Mouse (Mus musculus) Patski (cell line): ENCODE measurements around the gene Cdk19. TPM values are rescaled to one million over a fixed set of nuclear protein-coding genes. Genes with fewer than 3 reads are reported as not detected.
"Not testable (repeated sequence)": the region's sequence is repeated elsewhere in the genome, so short reads cannot be mapped to it uniquely, and the experiment has no call there.

Experiments used
- ATAC-seq: fragments of 100-300 bp; one replicate; pipeline ENCODE4 v1.8.0; 2021
- CTCF ChIA-PET: fragments of 350-600 bp; sonication (Branson Sonifier 250); formaldehyde crosslinking; loops from one replicate; lab custom pipeline; 2022; ENCODE audit warnings: inconsistent platforms; lab: Charles Lee
- POLR2A ChIA-PET: fragments of 350-600 bp; sonication (Branson Sonifier 250); formaldehyde crosslinking; loops from one replicate; lab custom pipeline; 2022; ENCODE audit warnings: antibody characterized with exemption, inconsistent platforms; lab: Charles Lee
- DNase-seq: peaks from one replicate; pipeline ENCODE4 v3.0.0-alpha.2; 2011; ENCODE audit warnings: low read depth, low spot score
- H3K27me3 ChIP-seq: fragments of 371-371 bp; one replicate; pipeline ENCODE4 v1.5.1; 2021
- CTCF ChIP-seq: fragments of 100-300 bp; IDR thresholded peaks from one replicate; pipeline ENCODE4 v1.5.1; 2021
- in situ Hi-C: fragments of 300-500 bp; cut with MboI; formaldehyde crosslinking; loops from 3 replicates; pipeline ENCODE4 v1.11.1; 2018; ENCODE audit warnings: low pct_unique_long_range_greater_than_20kb, mixed read lengths
- polyA plus RNA-seq: library from polyadenylated mRNA; unstranded; gene quantifications from one replicate; pipeline ENCODE4 v1.2.3, GENCODE M21; 2021

The Cdk19 gene
- polyA plus RNA-seq, 1 experiment from 2014 or later: 18.6 TPM

GRCm38 (mm10) chr10:40419841-40420240 lies 80.5 kb downstream of the Cdk19 start:
- ChIA-PET POLR2A (no interaction called here), CTCF (interaction anchor here (0.7 kb wide), 1 partner anchor 21 kb away, joined by 3 read pairs; no protein-coding TSS in a partner anchor)
- H3K27me3 ChIP-seq: no peaks in the 10 kb centered on the region
- TF ChIP-seq CTCF: no peak
- ATAC-seq (no peak), DNase-seq (no peak)
- in situ Hi-C loops: no loop called here

- in situ Hi-C loops: no loop called here
- no peaks in the 10 kb centered on the region for H3K27me3 ChIP-seq
- ATAC-seq (no peak), DNase-seq (no peak)
- TF ChIP-seq CTCF: no peak
- ChIA-PET POLR2A (no interaction called here), CTCF (no interaction called here)
Observed at GRCm38 (mm10) chr10:40420703-40421102, 81.3 kb downstream of the Cdk19 start.

DNA sequence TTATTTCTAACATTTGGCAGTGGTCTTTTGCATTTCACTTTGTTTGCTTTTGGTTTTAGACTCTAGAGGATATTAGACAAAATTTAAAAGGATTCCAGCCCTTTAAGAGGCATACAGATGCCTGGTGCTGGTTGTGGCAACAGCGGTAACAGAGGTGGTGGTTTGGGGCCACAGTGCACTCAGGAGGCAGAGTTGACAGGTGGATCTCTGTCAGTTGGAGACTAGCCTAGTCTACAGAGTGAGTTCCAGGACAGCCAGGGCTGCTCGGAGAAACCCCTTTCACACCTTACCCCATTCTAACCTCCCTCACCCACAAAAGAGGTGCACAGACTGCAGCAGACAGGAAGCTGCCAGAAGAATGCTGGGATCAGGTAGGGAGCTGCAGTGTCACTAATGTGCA lies 82.4 kb downstream of the Cdk19 start:
- DNase-seq: no peak
- H3K27me3 ChIP-seq: no peaks in the 10 kb centered on the region
- CTCF ChIA-PET: no interaction called here
- ATAC-seq: no peak
- in situ Hi-C loops: no loop called here
- POLR2A ChIA-PET: interaction anchor here (0.9 kb wide), 1 partner anchor 25 kb away, joined by 4 read pairs; no protein-coding TSS in a partner anchor
- no peak for TF ChIP-seq CTCF

GRCm38 (mm10) chr10:40422696-40423095 lies 83.3 kb downstream of the Cdk19 start:
- no peak for ATAC-seq
- DNase-seq: no peak
- H3K27me3 ChIP-seq: no peaks in the 10 kb centered on the region
- in situ Hi-C loops: no loop called here
- ChIA-PET CTCF (no interaction called here), POLR2A (interaction anchor here (0.9 kb wide), 1 partner anchor 24 kb away, joined by 4 read pairs; no protein-coding TSS in a partner anchor)
- no peak for TF ChIP-seq CTCF

- POLR2A ChIA-PET, in situ Hi-C loops, ATAC-seq, H3K27me3 ChIP-seq, DNase-seq: not testable (repeated sequence)
- CTCF ChIA-PET: interaction anchor here (1.0 to 1.4 kb wide), 4 partner anchors 11 to 67 kb away, joined by 3 to 4 read pairs (median 3); no protein-coding TSS in a partner anchor
Observed at GRCm38 (mm10) chr10:40424428-40424827, 85.1 kb downstream of the Cdk19 start.

DNA sequence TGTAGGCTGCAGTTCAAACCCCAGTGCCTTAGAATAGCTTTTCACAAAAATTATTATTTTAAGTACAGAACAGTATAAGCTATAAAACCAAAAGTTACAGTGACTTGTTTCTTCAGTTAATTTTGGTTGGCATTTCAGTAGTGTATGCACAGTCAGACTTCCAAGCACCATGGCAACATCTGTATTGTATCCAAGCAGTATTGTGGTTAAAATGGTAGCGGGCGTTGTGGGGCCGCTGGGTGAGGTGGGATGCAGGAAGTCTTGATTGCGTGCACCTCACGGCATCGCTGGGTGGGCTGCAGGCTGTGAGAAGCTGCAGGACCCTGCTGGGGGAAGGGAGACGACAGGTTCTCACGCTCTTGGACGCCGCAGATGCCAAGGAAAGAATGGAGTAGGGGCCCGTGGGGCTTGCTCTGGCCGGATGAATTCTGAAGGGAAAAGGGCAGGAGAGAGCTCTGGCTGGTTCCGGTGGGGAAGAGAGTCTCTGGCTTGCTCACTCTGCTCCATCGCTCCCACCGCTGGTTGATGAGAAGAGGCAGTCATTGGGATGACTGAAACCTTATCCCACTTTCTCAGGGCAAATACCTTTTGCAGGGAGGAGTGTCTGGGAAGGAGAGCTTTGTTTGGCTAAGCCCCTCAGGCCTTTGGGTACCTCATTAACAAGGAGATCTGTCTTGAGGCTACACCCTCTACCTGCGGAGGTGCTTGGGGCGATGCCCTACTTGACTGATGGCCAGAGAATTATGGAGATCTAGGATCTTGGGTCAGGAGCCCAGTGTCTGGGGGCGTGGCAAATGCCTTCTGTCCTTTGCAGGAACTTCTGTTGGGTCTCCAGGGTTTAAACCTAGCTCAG lies 86.1 kb downstream of the Cdk19 start:
- no peaks in the 10 kb centered on the region for H3K27me3 ChIP-seq
- no peak for TF ChIP-seq CTCF
- no peak for ATAC-seq
- CTCF ChIA-PET: interaction anchor here (1.2 to 1.4 kb wide), 2 partner anchors 12 to 66 kb away, joined by 3 read pairs; no protein-coding TSS in a partner anchor
- in situ Hi-C loops: no loop called here
- POLR2A ChIA-PET: no interaction called here
- DNase-seq: no peak

- POLR2A ChIA-PET: no interaction called here
Observed at GRCm38 (mm10) chr10:40426096-40426450, 86.7 kb downstream of the Cdk19 start.

DNA sequence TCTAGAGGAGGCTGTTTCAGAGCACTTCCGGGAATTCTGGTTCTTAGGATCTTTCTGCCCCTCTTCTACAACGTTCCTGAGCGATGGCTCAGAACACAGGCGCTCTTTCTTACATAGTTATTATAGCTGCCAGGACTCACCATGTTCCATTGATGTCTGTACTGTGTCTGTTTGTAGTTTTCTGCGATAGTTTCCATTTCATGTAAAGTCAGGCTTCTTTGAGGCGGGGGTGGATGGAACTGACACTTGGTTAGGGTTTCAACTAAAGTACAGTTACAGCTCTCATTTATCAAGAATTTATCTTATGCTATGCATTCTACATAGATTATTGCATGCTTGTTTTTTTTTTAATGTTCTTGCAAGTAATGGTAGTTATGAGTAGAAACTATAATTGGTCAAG lies 89.3 kb downstream of the Cdk19 start:
- TF ChIP-seq CTCF: no peak
- no peaks in the 10 kb centered on the region for H3K27me3 ChIP-seq
- ATAC-seq (no peak), DNase-seq (no peak)
- in situ Hi-C loops: no loop called here
- ChIA-PET CTCF (interaction anchor here (1.3 to 1.7 kb wide), 2 partner anchors 10 to 26 kb away, joined by 3 to 4 read pairs; no protein-coding TSS in a partner anchor), POLR2A (no interaction called here)

More at GRCm38 (mm10) chr10:40426096-40426450, 86.7 kb downstream of the Cdk19 start:
- ATAC-seq: no peak
- no peak for TF ChIP-seq CTCF
- CTCF ChIA-PET: no interaction called here
- in situ Hi-C loops: no loop called here
- no peaks in the 10 kb centered on the region for H3K27me3 ChIP-seq
- DNase-seq: no peak

DNA sequence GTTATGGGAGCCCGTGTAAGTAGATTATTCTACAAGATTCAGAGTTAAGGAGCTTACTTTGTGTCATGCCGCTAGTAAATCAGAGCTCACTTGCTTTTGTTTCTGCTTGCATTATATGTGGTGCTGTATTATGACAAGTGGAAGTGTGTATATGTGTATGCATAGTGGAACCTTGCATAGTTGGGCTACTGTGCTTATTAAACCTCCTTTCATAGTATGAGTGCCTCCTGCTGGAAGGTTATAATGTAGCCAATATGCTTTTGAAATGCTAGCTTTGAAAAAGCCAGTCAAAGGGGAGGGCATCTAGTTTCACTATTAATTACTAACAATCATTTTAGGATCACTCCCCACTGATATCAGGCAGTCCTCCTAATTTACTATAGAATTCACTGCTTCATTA lies 89.7 kb downstream of the Cdk19 start:
- DNase-seq (no peak), ATAC-seq (no peak)
- CTCF ChIA-PET: interaction anchor here (1.3 to 1.7 kb wide), 2 partner anchors 9 to 25 kb away, joined by 3 to 4 read pairs; no protein-coding TSS in a partner anchor
- no peaks in the 10 kb centered on the region for H3K27me3 ChIP-seq
- in situ Hi-C loops: no loop called here
- TF ChIP-seq CTCF: no peak
- POLR2A ChIA-PET: no interaction called here

- CTCF ChIA-PET: no interaction called here
Observed at GRCm38 (mm10) chr10:40430209-40430608, 90.8 kb downstream of the Cdk19 start.

GRCm38 (mm10) chr10:40431957-40432356 lies 92.6 kb downstream of the Cdk19 start:
- ATAC-seq (no peak), DNase-seq (no peak)
- TF ChIP-seq CTCF: no peak
- H3K27me3 ChIP-seq: no peaks in the 10 kb centered on the region
- ChIA-PET CTCF (no interaction called here), POLR2A (interaction anchor here (0.6 kb wide), 1 partner anchor 74 kb away, joined by 3 read pairs; no protein-coding TSS in a partner anchor)
- in situ Hi-C loops: no loop called here

More at GRCm38 (mm10) chr10:40430209-40430608, 90.8 kb downstream of the Cdk19 start:
- H3K27me3 ChIP-seq: no peaks in the 10 kb centered on the region
- ATAC-seq: no peak
- TF ChIP-seq CTCF: no peak
- DNase-seq: no peak
- in situ Hi-C loops: no loop called here
- POLR2A ChIA-PET: no interaction called here
